Mouse (Mus musculus) heart, adult 2 months (tissue): ENCODE results near the gene Slf2. TPM values are rescaled to one million over a fixed set of nuclear protein-coding genes. Genes with fewer than 3 reads are reported as not detected.

ENCODE experiments used
- DNase-seq, 2 experiments: peaks; one replicate each; pipeline ENCODE4 v3.0.0; 2021
- H3K27ac ChIP-seq: fragments of 200-600 bp; 2 replicates; pipeline ENCODE4 v1.8.1; 2022
- H3K27me3 ChIP-seq: fragments of 200-500 bp; 2 replicates; pipeline ENCODE4 v1.6.1; 2012; ENCODE audit warnings: mild to moderate bottlenecking, low read length, inconsistent platforms, mixed read lengths; ENCODE audit not compliant: control insufficient read depth, insufficient read depth
- H3K36me3 ChIP-seq: fragments of 200-500 bp; 2 replicates; pipeline ENCODE4 v1.6.1; 2012; ENCODE audit warnings: low read length, inconsistent platforms; ENCODE audit not compliant: control insufficient read depth, insufficient read depth
- H3K4me1 ChIP-seq: fragments of 200-500 bp; 2 replicates; pipeline ENCODE4 v1.6.1; 2011; ENCODE audit warnings: low read length; ENCODE audit not compliant: control insufficient read depth, insufficient read depth
- H3K4me3 ChIP-seq: fragments of 200-600 bp; 2 replicates; pipeline ENCODE4 v1.8.1; 2022
- H3K79me2 ChIP-seq: fragments of 200-500 bp; replicated peaks from 2 replicates; pipeline ENCODE4 v1.6.1; 2012; ENCODE audit warnings: mild to moderate bottlenecking, inconsistent platforms, low read length, moderate library complexity, mixed read lengths; ENCODE audit not compliant: control insufficient read depth, insufficient read depth
- H3K9ac ChIP-seq: fragments of 200-500 bp; 2 replicates; pipeline ENCODE4 v1.6.1; 2012; ENCODE audit warnings: low read depth, mild to moderate bottlenecking, control low read depth, inconsistent platforms, low read length, mixed read lengths
- CTCF ChIP-seq: fragments of 200-600 bp; IDR thresholded peaks from 2 replicates; pipeline ENCODE4 v1.8.1; 2022; ENCODE audit warnings: antibody characterized with exemption, mild to moderate bottlenecking, moderate library complexity
- EP300 ChIP-seq: fragments of 200-500 bp; IDR thresholded peaks from 2 replicates; pipeline ENCODE4 v1.6.1; 2011; ENCODE audit warnings: low read depth, low read length, control low read depth; ENCODE audit not compliant: insufficient read depth
- POLR2A ChIP-seq: fragments of 200-500 bp; IDR thresholded peaks from 2 replicates; pipeline ENCODE4 v1.6.1; 2011; ENCODE audit warnings: mild to moderate bottlenecking, low read depth, low read length, control low read depth; ENCODE audit not compliant: insufficient read depth
- WGBS: fragments of 180-500 bp; shearing (Covaris S2); methylation state at CpG from one replicate; pipeline ENCODE4 v1.1.7; 2018; 5-methylcytosine and 5-hydroxymethylcytosine counted together
- intact Hi-C: fragments of 180-260 bp; cut with DNase I; formaldehyde crosslinking; loops from one replicate; pipeline ENCODE4 v1.15.1; 2025
- polyA plus RNA-seq: library from polyadenylated mRNA; depleted of rRNA; stranded (reverse); fragments of >200 nt; gene quantifications from 2 replicates; pipeline ENCODE4 v1.2.3, GENCODE M21; 2012; rRNA removed
- total RNA-seq, 2 experiments: library from RNA; stranded (reverse); gene quantifications; 2 replicates each; pipeline ENCODE4 v1.2.3; 2021

Gene Slf2
- total and polyA plus RNA-seq, 3 experiments = 16.6 to 23.0 (median 18.4) TPM

DNA sequence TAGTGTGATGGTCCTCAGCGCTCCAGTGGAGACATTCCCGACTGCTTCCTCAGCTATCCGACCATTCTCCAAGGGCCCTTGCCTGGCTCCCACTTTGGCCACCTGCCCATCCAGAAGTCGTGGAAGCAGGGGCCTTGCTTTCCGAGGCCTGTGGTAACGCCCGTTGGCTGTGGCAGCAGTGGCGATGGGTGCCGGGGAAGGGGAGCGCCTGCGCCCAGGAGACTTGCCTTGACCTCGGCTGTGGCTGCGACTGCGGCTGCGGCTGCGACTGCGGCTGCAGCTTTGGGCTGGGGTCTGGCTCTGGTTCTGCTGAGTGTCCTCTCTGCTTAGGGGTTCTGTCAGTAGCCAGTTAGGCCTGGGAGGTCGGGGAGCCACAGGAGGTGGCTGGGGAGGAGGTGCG, 97.8 kb downstream of the Slf2 start:
- Histone ChIP-seq H3K4me1 (peaks cover 22% of the 10 kb centered on the region), H3K27me3 (no peaks in the 10 kb centered on the region), H3K4me3 (no peak overlapping the region), H3K9ac (no peak overlapping the region), H3K36me3 (peaks cover 8% of the 10 kb centered on the region; the same call in 1 of the 2 replicates), H3K79me2 (peaks cover 3% of the 10 kb centered on the region), H3K27ac (peak overlapping the region; percentile 69)
- WGBS = 59% methylated on average over 19 of the region's 19 CpGs
- TF ChIP-seq EP300 (no peak), CTCF (no peak), POLR2A (no peak)
- DNase-seq = no peak
- intact Hi-C loops = no loop called here

DNA sequence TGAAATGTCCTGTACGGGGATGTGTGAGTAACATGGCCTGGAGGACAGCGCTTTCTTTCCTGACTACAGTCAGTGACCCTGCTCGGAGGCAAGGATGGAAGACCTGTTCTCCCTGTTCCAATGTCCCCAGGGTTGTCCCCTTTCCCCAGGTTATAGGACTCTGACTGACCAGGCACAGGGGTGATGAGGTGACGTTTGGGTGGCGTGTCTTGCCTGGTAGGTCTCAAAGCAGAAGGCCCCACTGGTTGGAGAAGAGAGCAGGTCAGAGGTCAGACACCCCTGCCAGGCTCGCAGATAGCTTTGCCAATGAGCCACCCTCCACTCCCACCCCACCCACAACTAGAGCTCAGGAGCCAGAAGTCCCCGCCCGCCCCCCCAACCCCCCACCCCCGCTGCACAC, 98.6 kb downstream of the Slf2 start:
- Histone ChIP-seq H3K27me3 (no peaks in the 10 kb centered on the region), H3K9ac (no peak overlapping the region), H3K79me2 (peaks cover 1% of the 10 kb centered on the region), H3K27ac (no peak overlapping the region), H3K4me1 (peaks cover 22% of the 10 kb centered on the region), H3K4me3 (no peak overlapping the region), H3K36me3 (peaks cover 8% of the 10 kb centered on the region; the same call in 1 of the 2 replicates)
- 70% methylated on average over 9 of the region's 9 CpGs for WGBS
- TF ChIP-seq EP300 (no peak), CTCF (no peak), POLR2A (no peak)
- intact Hi-C loops = no loop called here
- DNase-seq = no peak

- Histone ChIP-seq H3K4me3 (no peak overlapping the region), H3K36me3 (peaks cover 8% of the 10 kb centered on the region; the same call in 1 of the 2 replicates), H3K27ac (no peak overlapping the region), H3K27me3 (no peaks in the 10 kb centered on the region), H3K9ac (no peak overlapping the region), H3K4me1 (peaks cover 22% of the 10 kb centered on the region), H3K79me2 (no peaks in the 10 kb centered on the region)
- peak; percentile 68 to 75 for DNase-seq
- intact Hi-C loops = loop anchor here (10.0 kb wide), 1 partner anchor 445 kb away; no protein-coding TSS in a partner anchor
- WGBS = 26% methylated on average over 8 of the region's 8 CpGs
- no peak for TF ChIP-seq POLR2A
- TF ChIP-seq CTCF = peak; percentile 77
- TF ChIP-seq EP300 = peak; percentile 55; the same call in 1 of the 2 replicates
Measured at GRCm38 (mm10) chr19:45030111-45030510, 99.2 kb downstream of the Slf2 start.

GRCm38 (mm10) chr19:45030746-45031693, 100.1 kb downstream of the Slf2 start:
- Histone ChIP-seq H3K4me1 (peaks cover 22% of the 10 kb centered on the region), H3K36me3 (peaks cover 8% of the 10 kb centered on the region; the same call in 1 of the 2 replicates), H3K4me3 (peak overlapping the region; percentile 36; the same call in 1 of the 2 replicates), H3K27ac (no peak overlapping the region), H3K27me3 (no peaks in the 10 kb centered on the region), H3K9ac (peak overlapping the region; percentile 62), H3K79me2 (no peaks in the 10 kb centered on the region)
- intact Hi-C loops = loop anchor here (1.0 to 10.0 kb wide), 2 partner anchors 18 to 446 kb away; no protein-coding TSS in a partner anchor
- TF ChIP-seq EP300 = 0 out of 2 replicates have a peak, but pooled peaks have one; percentile 22
- peak; percentile 88 for TF ChIP-seq CTCF
- no peak for TF ChIP-seq POLR2A
- peak; percentile 76 to 78 for DNase-seq
- WGBS = 39% methylated on average over 20 of the region's 20 CpGs

DNA sequence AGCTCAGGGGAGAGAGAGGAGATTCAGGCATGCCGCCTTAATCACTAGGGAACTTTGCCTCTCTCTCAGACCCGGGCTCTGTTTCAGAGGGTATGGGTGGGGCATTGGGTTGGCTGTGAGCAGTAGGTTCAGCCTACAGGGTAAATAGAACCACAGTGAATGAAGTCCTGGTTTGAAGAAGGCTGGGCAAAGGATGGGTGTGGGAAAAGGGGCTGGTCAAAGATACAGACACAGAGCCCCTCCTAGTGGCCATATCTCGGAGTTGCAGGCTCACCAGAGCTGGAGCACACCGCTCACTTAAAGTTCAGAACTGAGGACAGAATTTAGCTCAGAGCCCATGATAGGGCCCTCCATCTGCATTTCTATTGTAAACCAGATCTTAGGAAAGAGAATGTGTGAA, 100.8 kb downstream of the Slf2 start:
- peak; percentile 76 to 81 for DNase-seq
- H3K4me1 ChIP-seq = peaks cover 22% of the 10 kb centered on the region
- WGBS = 14% methylated on average over 4 of the region's 4 CpGs
- H3K9ac ChIP-seq = no peak overlapping the region
- H3K27me3 ChIP-seq = no peaks in the 10 kb centered on the region
- H3K36me3 ChIP-seq = peaks cover 5% of the 10 kb centered on the region; the same call in 1 of the 2 replicates
- H3K27ac ChIP-seq = no peak overlapping the region
- intact Hi-C loops = loop anchor here (1.0 to 10.0 kb wide), 2 partner anchors 18 to 447 kb away; no protein-coding TSS in a partner anchor
- H3K79me2 ChIP-seq = no peaks in the 10 kb centered on the region
- peak; percentile 96 for TF ChIP-seq CTCF
- no peak for TF ChIP-seq POLR2A
- peak; percentile 88; the same call in 1 of the 2 replicates for TF ChIP-seq EP300
- H3K4me3 ChIP-seq = no peak overlapping the region

Other genes starting within 250 kb of the Slf2 start
- not detected for gene Pax2, start 175.1 kb upstream of the Slf2 start, total RNA-seq
- gene Pax2, start 175.1 kb upstream of the Slf2 start, polyA plus RNA-seq = not detected in 2 replicates
- under 1 TPM; 0.32 to 0.37 TPM for gene Sema4g, start 58.0 kb downstream of the Slf2 start, total RNA-seq
- gene Sema4g, start 58.0 kb downstream of the Slf2 start, polyA plus RNA-seq = 0.94 and 1.2 TPM in 2 replicates
- gene Twnk, start 74.5 kb downstream of the Slf2 start, total RNA-seq = 10 to 100 TPM; 29.3 to 32.1 TPM
- 11.9 and 21.9 TPM in 2 replicates for gene Twnk, start 74.5 kb downstream of the Slf2 start, polyA plus RNA-seq
- 10 to 100 TPM; 45.6 to 53.6 TPM for gene Mrpl43, start 75.3 kb downstream of the Slf2 start, total RNA-seq
- gene Mrpl43, start 75.3 kb downstream of the Slf2 start, polyA plus RNA-seq = 55.8 and 64.7 TPM in 2 replicates
- 10 to 100 TPM; 59.1 to 68.1 TPM for gene Lzts2, start 83.3 kb downstream of the Slf2 start, total RNA-seq
- gene Lzts2, start 83.3 kb downstream of the Slf2 start, polyA plus RNA-seq = 48.8 and 61.6 TPM in 2 replicates
- gene Pdzd7, start 114.6 kb downstream of the Slf2 start, total RNA-seq = under 1 TPM in 1 of 2 experiments, not detected in 1; 0.08 TPM
- gene Pdzd7, start 114.6 kb downstream of the Slf2 start, polyA plus RNA-seq = 0.38 and 0.43 TPM in 2 replicates
- 10 to 100 TPM; 10.0 to 11.1 TPM for gene Sfxn3, start 116.4 kb downstream of the Slf2 start, total RNA-seq
- 15.5 and 18.7 TPM in 2 replicates for gene Sfxn3, start 116.4 kb downstream of the Slf2 start, polyA plus RNA-seq
- 1 to 10 TPM; 3.6 to 3.9 TPM for gene Kazald1, start 144.1 kb downstream of the Slf2 start, total RNA-seq
- gene Kazald1, start 144.1 kb downstream of the Slf2 start, polyA plus RNA-seq = 4.2 and 4.6 TPM in 2 replicates
- under 1 TPM; 0.10 to 0.11 TPM for gene Tlx1, start 219.5 kb downstream of the Slf2 start, total RNA-seq
- gene Tlx1, start 219.5 kb downstream of the Slf2 start, polyA plus RNA-seq = 0.09 and 0.20 TPM in 2 replicates